Mouse (Mus musculus) heart, adult 2 months (tissue): ENCODE results near the gene Pafah1b1.

Experiments used
- CTCF ChIP-seq: fragments of 200-600 bp; IDR thresholded peaks from 2 replicates; pipeline ENCODE4 v1.8.1; 2022; ENCODE audit warnings: antibody characterized with exemption, mild to moderate bottlenecking, moderate library complexity
- EP300 ChIP-seq: fragments of 200-500 bp; IDR thresholded peaks from 2 replicates; pipeline ENCODE4 v1.6.1; 2011; ENCODE audit warnings: low read depth, low read length, control low read depth; ENCODE audit not compliant: insufficient read depth
- POLR2A ChIP-seq: fragments of 200-500 bp; IDR thresholded peaks from 2 replicates; pipeline ENCODE4 v1.6.1; 2011; ENCODE audit warnings: mild to moderate bottlenecking, low read depth, low read length, control low read depth; ENCODE audit not compliant: insufficient read depth

DNA sequence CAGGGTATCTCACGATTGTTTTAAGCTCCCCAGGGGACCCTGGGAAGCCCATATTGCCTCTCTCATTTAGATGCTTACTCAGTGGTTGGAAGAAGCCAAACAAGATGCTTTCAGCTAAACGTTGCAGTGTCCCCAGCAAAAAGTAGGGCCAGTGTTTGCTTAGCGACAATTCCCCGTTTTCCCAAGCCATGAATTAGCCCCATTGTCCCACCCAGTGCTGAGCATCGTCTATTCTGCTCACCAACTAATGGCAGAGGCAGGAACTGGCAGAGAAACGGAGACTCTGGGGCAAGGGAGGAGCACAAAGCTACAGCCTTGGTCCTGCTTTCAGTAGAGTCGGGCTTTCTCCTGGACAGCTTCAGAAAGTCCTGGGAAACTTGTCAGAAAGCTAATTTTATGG lies 10.4 kb upstream of the Pafah1b1 start:
- no peak for TF ChIP-seq EP300
- no peak for TF ChIP-seq CTCF
- TF ChIP-seq POLR2A, result no peak
